Mouse (Mus musculus): ENCODE measurements around the gene Zfp748. TPM values are rescaled to one million over a fixed set of nuclear protein-coding genes. Genes with fewer than 3 reads are reported as not detected.

The Zfp748 gene
- polyA plus RNA-seq, 1 experiment from 2014 or later = 19.5 TPM

DNA sequence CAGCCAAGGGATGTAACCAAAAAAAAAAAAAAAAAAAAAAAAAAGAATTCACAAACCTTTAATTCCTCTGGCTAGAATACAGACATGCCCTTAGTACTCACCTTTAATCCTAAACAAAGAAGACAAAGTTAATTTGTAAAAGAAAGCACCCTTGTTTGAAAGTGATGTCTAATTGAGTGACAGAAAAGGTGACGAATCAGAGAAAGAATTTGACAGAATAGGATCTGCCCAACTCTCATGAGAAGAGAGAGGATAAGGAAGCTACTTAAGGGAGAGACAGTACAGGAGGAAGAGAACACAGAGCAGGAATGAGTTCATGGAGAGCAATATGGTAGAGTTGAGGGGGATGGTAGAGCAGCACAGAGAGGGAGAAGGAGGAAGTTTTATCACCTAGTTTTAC is 58.0 kb downstream of the Zfp748 start:
- no peak overlapping the region for H3K27ac ChIP-seq (ENCODE audit: low read depth, low read length)
- H3K4me1 ChIP-seq (replicated peaks; ENCODE audit: control insufficient read depth, insufficient read depth, low read length) = no peaks in the 10 kb centered on the region
- H3K27me3 ChIP-seq (ENCODE audit: control insufficient read depth, insufficient read depth, low read length) = no peaks in the 10 kb centered on the region
- no peak overlapping the region for H3K9ac ChIP-seq (ENCODE audit: low read depth, low read length)
- peaks cover 17% of the 10 kb centered on the region for H3K36me3 ChIP-seq (ENCODE audit: control insufficient read depth, insufficient read depth, low read length)
- ATAC-seq (ENCODE audit: low FRiP score) (no peak), DNase-seq (ENCODE audit: low spot score) (no peak)
- H3K4me3 ChIP-seq (ENCODE audit: low read depth, low read length) = no peak overlapping the region
- peaks cover 5% of the 10 kb centered on the region; the same call in 1 of the 2 replicates for H3K9me3 ChIP-seq (ENCODE audit: control insufficient read depth, low read length)
- WGBS = 84% methylated on average over 1 of the region's 1 CpGs
- H3K4me2 ChIP-seq (replicated peaks; ENCODE audit: low read depth, low read length) = no peak overlapping the region

Other genes with a start within 250 kb of the Zfp748 start
- gene Zfp457, start 247.3 kb downstream of the Zfp748 start, polyA plus RNA-seq (2014; fragmentation: Nextera tagmentation; extraction: Ambion mirVana) = 0.43 and 0.56 TPM in 2 replicates
- gene Zfp595, start 221.3 kb downstream of the Zfp748 start, polyA plus RNA-seq (2014; fragmentation: Nextera tagmentation; extraction: Ambion mirVana) = 1.6 and 1.7 TPM in 2 replicates
- gene Gm28044, start 193.3 kb downstream of the Zfp748 start, polyA plus RNA-seq (2014; fragmentation: Nextera tagmentation; extraction: Ambion mirVana) = not detected in 2 replicates
- gene Zfp953, start 193.2 kb downstream of the Zfp748 start, polyA plus RNA-seq (2014; fragmentation: Nextera tagmentation; extraction: Ambion mirVana) = 0.75 and 1.2 TPM in 2 replicates
- 0.25 TPM in 1 of 2 replicates, not detected in the other for gene Gm28041, start 178.1 kb downstream of the Zfp748 start, polyA plus RNA-seq (2014; fragmentation: Nextera tagmentation; extraction: Ambion mirVana)
- 1.1 and 1.2 TPM in 2 replicates for gene Zfp456, start 178.0 kb downstream of the Zfp748 start, polyA plus RNA-seq (2014; fragmentation: Nextera tagmentation; extraction: Ambion mirVana)
- 3.2 and 4.3 TPM in 2 replicates for gene Zfp429, start 154.0 kb downstream of the Zfp748 start, polyA plus RNA-seq (2014; fragmentation: Nextera tagmentation; extraction: Ambion mirVana)
- 0.70 and 1.4 TPM in 2 replicates for gene Zfp459, start 132.4 kb downstream of the Zfp748 start, polyA plus RNA-seq (2014; fragmentation: Nextera tagmentation; extraction: Ambion mirVana)
- 7.5 TPM in 2 replicates for gene Zfp874a, start 102.2 kb downstream of the Zfp748 start, polyA plus RNA-seq (2014; fragmentation: Nextera tagmentation; extraction: Ambion mirVana)
- 1.3 and 1.4 TPM in 2 replicates for gene Zfp874b, start 69.6 kb downstream of the Zfp748 start, polyA plus RNA-seq (2014; fragmentation: Nextera tagmentation; extraction: Ambion mirVana)
- 15.4 and 15.6 TPM in 2 replicates for gene Zfp58, start 53.3 kb downstream of the Zfp748 start, polyA plus RNA-seq (2014; fragmentation: Nextera tagmentation; extraction: Ambion mirVana)
- 0.23 TPM in 1 of 2 replicates, not detected in the other for gene Gm26965, start 27.7 kb downstream of the Zfp748 start, polyA plus RNA-seq (2014; fragmentation: Nextera tagmentation; extraction: Ambion mirVana)
- 34.9 and 39.7 TPM in 2 replicates for gene Zfp87, start 27.7 kb downstream of the Zfp748 start, polyA plus RNA-seq (2014; fragmentation: Nextera tagmentation; extraction: Ambion mirVana)
- 5.4 and 5.6 TPM in 2 replicates for gene Zfp729b, start 55.9 kb upstream of the Zfp748 start, polyA plus RNA-seq (2014; fragmentation: Nextera tagmentation; extraction: Ambion mirVana)
- gene Gm49345, start 83.9 kb upstream of the Zfp748 start, polyA plus RNA-seq (2014; fragmentation: Nextera tagmentation; extraction: Ambion mirVana) = 0.94 TPM in 1 of 2 replicates, not detected in the other
- gene Zfp729a, start 84.0 kb upstream of the Zfp748 start, polyA plus RNA-seq (2014; fragmentation: Nextera tagmentation; extraction: Ambion mirVana) = 3.8 and 4.3 TPM in 2 replicates
- 11.9 and 14.3 TPM in 2 replicates for gene Zfp738, start 133.2 kb upstream of the Zfp748 start, polyA plus RNA-seq (2014; fragmentation: Nextera tagmentation; extraction: Ambion mirVana)
- 4.0 and 5.3 TPM in 2 replicates for gene Zfp65, start 175.3 kb upstream of the Zfp748 start, polyA plus RNA-seq (2014; fragmentation: Nextera tagmentation; extraction: Ambion mirVana)
- 6.0 and 6.3 TPM in 2 replicates for gene Zfp85, start 201.4 kb upstream of the Zfp748 start, polyA plus RNA-seq (2014; fragmentation: Nextera tagmentation; extraction: Ambion mirVana)
- 3.8 and 3.9 TPM in 2 replicates for gene Zfp493, start 225.9 kb upstream of the Zfp748 start, polyA plus RNA-seq (2014; fragmentation: Nextera tagmentation; extraction: Ambion mirVana)